Mouse (Mus musculus) MEL (cell line): ENCODE results near the gene Med15. TPM values are rescaled to one million over a fixed set of nuclear protein-coding genes. Genes with fewer than 3 reads are reported as not detected.

Source experiments
- DNase-seq: peaks from one replicate; pipeline ENCODE4 v3.0.0; 2011; ENCODE audit warnings: low read depth, low spot score
- H3K27ac ChIP-seq: 2 replicates; pipeline ENCODE4 v1.5.1; 2012; ENCODE audit warnings: low read depth, mild to moderate bottlenecking, control low read depth, low read length, moderate library complexity; ENCODE audit not compliant: control insufficient read depth
- H3K27me3 ChIP-seq, 2 experiments: fragments of 150-350 bp in 1 of 2; sonication (generic) in 1 of 2; 2 replicates each; pipeline ENCODE4 v1.6.1; 2012; ENCODE audit warnings: low read length in 2 of 2, mild to moderate bottlenecking in 2 of 2, improper control_type of control experiment in 1 of 2, moderate library complexity in 1 of 2; ENCODE audit not compliant: insufficient read depth in 2 of 2, control insufficient read depth in 1 of 2
- H3K36me3 ChIP-seq, 2 experiments: 2 replicates each; pipeline ENCODE4 v1.6.1; 2012 to 2014; ENCODE audit warnings: low read length in 2 of 2, improper control_type of control experiment in 1 of 2, inconsistent platforms in 1 of 2, mild to moderate bottlenecking in 1 of 2; ENCODE audit not compliant: insufficient read depth in 2 of 2, control insufficient read depth in 1 of 2
- H3K4me1 ChIP-seq, 2 experiments: fragments of 150-350 bp in 1 of 2; sonication (generic) in 1 of 2; 2 replicates each; pipeline ENCODE4 v1.6.1; 2012; ENCODE audit warnings: low read length in 2 of 2, improper control_type of control experiment in 1 of 2, mild to moderate bottlenecking in 1 of 2; ENCODE audit not compliant: insufficient read depth in 2 of 2, control insufficient read depth in 1 of 2
- H3K4me3 ChIP-seq, 2 experiments: fragments of 150-350 bp in 1 of 2; sonication (generic) in 1 of 2; 2 replicates each; pipeline ENCODE4 v1.5.1; 2012; ENCODE audit warnings: low read depth in 2 of 2, low read length in 2 of 2, mild to moderate bottlenecking in 2 of 2, moderate library complexity in 2 of 2, control low read depth in 1 of 2, improper control_type of control experiment in 1 of 2; ENCODE audit not compliant: control insufficient read depth in 1 of 2, insufficient read depth in 1 of 2
- H3K79me2 ChIP-seq: 2 replicates; pipeline ENCODE4 v1.6.1; 2012; ENCODE audit warnings: mild to moderate bottlenecking, low read length, moderate library complexity; ENCODE audit not compliant: control insufficient read depth, poor library complexity, insufficient read depth
- H3K9ac ChIP-seq: 2 replicates; pipeline ENCODE4 v1.6.1; 2012; ENCODE audit warnings: low read depth, mild to moderate bottlenecking, control low read depth, low read length, moderate library complexity; ENCODE audit not compliant: control insufficient read depth, poor library complexity, severe bottlenecking
- H3K9me3 ChIP-seq: fragments of 150-350 bp; sonication (generic); replicated peaks from 2 replicates; pipeline ENCODE4 v1.6.1; 2012; ENCODE audit warnings: mild to moderate bottlenecking, low read length, improper control_type of control experiment, moderate library complexity; ENCODE audit not compliant: insufficient read depth
- BHLHE40 ChIP-seq: IDR thresholded peaks from 2 replicates; pipeline ENCODE4 v1.6.1; 2012; ENCODE audit warnings: low read depth, mild to moderate bottlenecking, inconsistent platforms, low read length, improper control_type of control experiment, borderline replicate concordance
- ELF1 ChIP-seq: IDR thresholded peaks from 2 replicates; pipeline ENCODE4 v1.6.1; 2014; ENCODE audit warnings: low read depth, mild to moderate bottlenecking, inconsistent platforms, low read length, improper control_type of control experiment, moderate library complexity
- ETS1 ChIP-seq: IDR thresholded peaks from 2 replicates; pipeline ENCODE4 v1.6.1; 2012; ENCODE audit warnings: low read depth, mild to moderate bottlenecking, inconsistent platforms, low read length, improper control_type of control experiment, moderate library complexity
- HCFC1 ChIP-seq: IDR thresholded peaks from 2 replicates; pipeline ENCODE4 v1.6.1; 2012; ENCODE audit warnings: low read depth, mild to moderate bottlenecking, inconsistent platforms, low read length, improper control_type of control experiment, moderate library complexity
- JUND ChIP-seq: IDR thresholded peaks from 2 replicates; pipeline ENCODE4 v1.6.1; 2011; ENCODE audit warnings: low read depth, mild to moderate bottlenecking, improper control_type of control experiment, low read length
- KAT2A ChIP-seq: conservative IDR thresholded peaks from 2 replicates; pipeline ENCODE4 v1.6.1; 2012; ENCODE audit warnings: low read depth, low read length, improper control_type of control experiment, inconsistent platforms
- MAFK ChIP-seq: IDR thresholded peaks from 2 replicates; pipeline ENCODE4 v1.6.1; 2011; ENCODE audit warnings: low read depth, mild to moderate bottlenecking, low read length, improper control_type of control experiment, borderline replicate concordance
- MAX ChIP-seq: IDR thresholded peaks from 2 replicates; pipeline ENCODE4 v1.6.1; 2011; ENCODE audit warnings: low read length, improper control_type of control experiment
- MXI1 ChIP-seq: IDR thresholded peaks from 2 replicates; pipeline ENCODE4 v1.6.1; 2011; ENCODE audit warnings: mild to moderate bottlenecking, low read depth, low read length, improper control_type of control experiment
- MYB ChIP-seq: IDR thresholded peaks from 2 replicates; pipeline ENCODE4 v1.6.1; 2011; ENCODE audit warnings: mild to moderate bottlenecking, low read depth, low read length, improper control_type of control experiment
- NELFE ChIP-seq: IDR thresholded peaks from 2 replicates; pipeline ENCODE4 v1.6.1; 2011; ENCODE audit warnings: low read depth, low read length, improper control_type of control experiment
- NRF1 ChIP-seq: IDR thresholded peaks from 2 replicates; pipeline ENCODE4 v1.6.1; 2014; ENCODE audit warnings: low read depth, mild to moderate bottlenecking, inconsistent platforms, low read length, improper control_type of control experiment, moderate library complexity; ENCODE audit not compliant: poor library complexity, insufficient read depth, severe bottlenecking
- POLR2A ChIP-seq, 2 experiments: IDR thresholded peaks; 2 replicates each; pipeline ENCODE4 v1.6.1; 2011 to 2012; ENCODE audit warnings: low read length in 2 of 2, mild to moderate bottlenecking in 2 of 2, control low read depth in 1 of 2, improper control_type of control experiment in 1 of 2, low read depth in 1 of 2, moderate library complexity in 1 of 2; ENCODE audit not compliant: control insufficient read depth in 1 of 2, insufficient read depth in 1 of 2, poor library complexity in 1 of 2
- POLR2AphosphoS5 ChIP-seq: IDR thresholded peaks from 2 replicates; pipeline ENCODE4 v1.6.1; 2012; ENCODE audit warnings: low read depth, borderline replicate concordance, mild to moderate bottlenecking, inconsistent platforms, low read length, moderate library complexity, mixed read lengths
- SMC3 ChIP-seq: IDR thresholded peaks from 2 replicates; pipeline ENCODE4 v1.6.1; 2011; ENCODE audit warnings: low read depth, low read length, improper control_type of control experiment
- TAL1 ChIP-seq: IDR thresholded peaks from 2 replicates; pipeline ENCODE4 v1.6.1; 2012; ENCODE audit warnings: mild to moderate bottlenecking, inconsistent platforms, low read length, moderate library complexity, mixed read lengths
- TCF12 ChIP-seq: IDR thresholded peaks from 2 replicates; pipeline ENCODE4 v1.6.1; 2014; ENCODE audit warnings: low read depth, mild to moderate bottlenecking, inconsistent platforms, low read length, improper control_type of control experiment, moderate library complexity
- UBTF ChIP-seq: IDR thresholded peaks from 2 replicates; pipeline ENCODE4 v1.6.1; 2012; ENCODE audit warnings: low read depth, mild to moderate bottlenecking, inconsistent platforms, low read length, improper control_type of control experiment, moderate library complexity, borderline replicate concordance; ENCODE audit not compliant: insufficient read depth
- USF1 ChIP-seq: IDR thresholded peaks from 2 replicates; pipeline ENCODE4 v1.6.1; 2014; ENCODE audit warnings: low read depth, mild to moderate bottlenecking, inconsistent platforms, low read length, improper control_type of control experiment, moderate library complexity
- ZNF384 ChIP-seq: IDR thresholded peaks from 2 replicates; pipeline ENCODE4 v1.6.1; 2012; ENCODE audit warnings: low read depth, mild to moderate bottlenecking, inconsistent platforms, low read length, improper control_type of control experiment
- polyA plus RNA-seq, 2 experiments: library from polyadenylated mRNA; stranded (reverse) in 1 of 2; unstranded in 1 of 2; fragments of >175 nt in 1 of 2; fragments of >200 nt in 1 of 2; gene quantifications; 2 replicates each; pipeline versions ENCODE4 v1.2.1 to v1.2.4; 2012; ENCODE audit warnings: low replicate concordance in 2 of 2, low read depth in 1 of 2; ENCODE audit not compliant: insufficient read length in 2 of 2, insufficient read depth in 1 of 2, missing spikeins in 1 of 2
- total RNA-seq: library from RNA; depleted of rRNA; stranded (reverse); fragments of 300-350 nt; gene quantifications from 2 replicates; pipeline ENCODE4 v1.2.3, GENCODE M21; 2012

Med15 gene
- total and polyA plus RNA-seq, 3 experiments, result 25.9 to 62.0 TPM; not detected in 1

DNA sequence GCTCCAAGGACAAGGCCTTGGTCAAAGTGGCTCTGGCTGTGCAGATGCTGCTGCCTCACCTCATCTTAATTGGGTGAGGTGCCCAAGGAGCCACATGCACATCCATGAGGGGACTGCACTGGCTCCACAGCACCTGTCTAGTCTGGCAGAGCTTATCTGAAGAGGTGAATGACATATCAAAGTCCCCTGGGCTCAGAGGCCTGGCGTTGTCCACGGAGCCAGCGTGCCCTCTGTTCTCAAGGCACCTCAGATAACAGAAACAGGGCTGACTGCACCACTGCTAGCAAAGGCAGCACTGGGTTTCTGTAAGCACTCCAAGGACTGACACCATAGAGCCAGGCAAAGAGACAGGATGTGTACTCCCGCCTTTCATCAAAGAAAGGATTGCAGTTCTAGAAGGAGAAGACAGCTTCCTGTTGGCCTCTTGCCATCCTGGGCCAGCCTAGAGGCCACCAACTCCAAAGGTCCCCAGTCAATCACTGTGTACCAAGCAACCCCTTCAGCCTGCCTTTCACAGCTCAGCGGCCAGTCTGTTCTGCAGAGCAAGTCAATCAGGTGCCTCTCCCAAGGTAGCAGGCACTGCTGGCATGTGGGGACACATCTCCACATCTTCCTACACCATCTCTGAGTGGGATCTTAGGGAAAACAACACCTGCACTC is 76.3 kb downstream of the Med15 start:
- no peaks in the 10 kb centered on the region for H3K27me3 ChIP-seq
- H3K9ac ChIP-seq, result no peak overlapping the region
- no peak overlapping the region for H3K4me3 ChIP-seq
- H3K36me3 ChIP-seq, result peaks cover 0 to 4% of the 10 kb centered on the region in 2 experiments; a peak in 1 of 4 replicates
- H3K9me3 ChIP-seq, result no peaks in the 10 kb centered on the region
- no peak for DNase-seq
- no peak overlapping the region for H3K27ac ChIP-seq
- H3K4me1 ChIP-seq, result no peaks in the 10 kb centered on the region
- H3K79me2 ChIP-seq, result no peaks in the 10 kb centered on the region
- TF ChIP-seq BHLHE40, result no peak
- TF ChIP-seq KAT2A, result no peak
- TF ChIP-seq NRF1, result no peak

- Histone ChIP-seq H3K9ac (no peak overlapping the region), H3K36me3 (peaks cover 0 to 4% of the 10 kb centered on the region in 2 experiments; a peak in 1 of 4 replicates), H3K9me3 (no peaks in the 10 kb centered on the region), H3K27me3 (no peaks in the 10 kb centered on the region), H3K79me2 (no peaks in the 10 kb centered on the region), H3K4me1 (no peaks in the 10 kb centered on the region), H3K27ac (no peak overlapping the region), H3K4me3 (no peak overlapping the region)
- no peak for TF ChIP-seq UBTF
- TF ChIP-seq TCF12, result no peak
- TF ChIP-seq HCFC1, result no peak
- TF ChIP-seq MYB, result no peak
- no peak for TF ChIP-seq MAFK
- no peak for TF ChIP-seq ELF1
- no peak for TF ChIP-seq MXI1
- TF ChIP-seq NELFE, result no peak
- TF ChIP-seq POLR2AphosphoS5, result no peak
- no peak for TF ChIP-seq JUND
- TF ChIP-seq SMC3, result no peak
- no peak for TF ChIP-seq TAL1
- no peak for TF ChIP-seq POLR2A (IDR thresholded peaks at IDR 0.05; ENCODE audit: control insufficient read depth in 1 of 2, insufficient read depth in 1 of 2, low read depth in 1 of 2, low read length in 2 of 2, poor library complexity in 1 of 2)
- no peak for TF ChIP-seq NRF1
- TF ChIP-seq ZNF384, result no peak
- TF ChIP-seq USF1, result no peak
- no peak for TF ChIP-seq ETS1
- no peak for TF ChIP-seq MAX
- no peak for DNase-seq
Measured at GRCm38 (mm10) chr16:17654188-17654795, 78.4 kb downstream of the Med15 start.
